Mouse (Mus musculus): ENCODE measurements around the gene Add2. TPM values are rescaled to one million over a fixed set of nuclear protein-coding genes. Genes with fewer than 3 reads are reported as not detected.

Add2 gene
- polyA plus RNA-seq, 1 experiment from 2014 or later, result 2.6 TPM

GRCm38 (mm10) chr6:86069856-86070255 lies 41.4 kb downstream of the Add2 start:
- H3K4me3 ChIP-seq (ENCODE audit: low read length), result no peak overlapping the region
- no peaks in the 10 kb centered on the region for H3K36me3 ChIP-seq (ENCODE audit: control insufficient read depth, insufficient read depth, low read length)
- WGBS, result 79% methylated on average over 3 of the region's 3 CpGs
- no peak overlapping the region for H3K9ac ChIP-seq (ENCODE audit: low read depth, low read length)
- H3K27ac ChIP-seq (ENCODE audit: low read depth, low read length), result no peak overlapping the region
- no peaks in the 10 kb centered on the region for H3K27me3 ChIP-seq (ENCODE audit: control insufficient read depth, insufficient read depth, low read length)
- no peaks in the 10 kb centered on the region for H3K9me3 ChIP-seq (ENCODE audit: control insufficient read depth, low read length)
- no peak overlapping the region for H3K4me2 ChIP-seq (replicated peaks; ENCODE audit: low read depth, low read length)
- no peaks in the 10 kb centered on the region for H3K4me1 ChIP-seq (ENCODE audit: control insufficient read depth, insufficient read depth, low read length)
- no peak for ATAC-seq (ENCODE audit: low FRiP score, low TSS enrichment)

GRCm38 (mm10) chr6:86070277-86070676 lies 41.8 kb downstream of the Add2 start:
- H3K36me3 ChIP-seq (ENCODE audit: control insufficient read depth, insufficient read depth, low read length), result no peaks in the 10 kb centered on the region
- WGBS, result 78% methylated on average over 7 of the region's 7 CpGs
- no peaks in the 10 kb centered on the region for H3K4me1 ChIP-seq (ENCODE audit: control insufficient read depth, insufficient read depth, low read length)
- no peak overlapping the region for H3K4me2 ChIP-seq (replicated peaks; ENCODE audit: low read depth, low read length)
- no peak overlapping the region for H3K27ac ChIP-seq (ENCODE audit: low read depth, low read length)
- no peak overlapping the region for H3K4me3 ChIP-seq (ENCODE audit: low read length)
- H3K9me3 ChIP-seq (ENCODE audit: control insufficient read depth, low read length), result no peaks in the 10 kb centered on the region
- no peak overlapping the region for H3K9ac ChIP-seq (ENCODE audit: low read depth, low read length)
- no peak for ATAC-seq (ENCODE audit: low FRiP score, low TSS enrichment)
- H3K27me3 ChIP-seq (ENCODE audit: control insufficient read depth, insufficient read depth, low read length), result no peaks in the 10 kb centered on the region

GRCm38 (mm10) chr6:86073882-86074281 lies 45.4 kb downstream of the Add2 start:
- Histone ChIP-seq H3K4me2 (replicated peaks; ENCODE audit: low read depth, low read length) (no peak overlapping the region), H3K9me3 (ENCODE audit: control insufficient read depth, low read length) (no peaks in the 10 kb centered on the region), H3K4me3 (ENCODE audit: low read length) (no peak overlapping the region), H3K27me3 (ENCODE audit: control insufficient read depth, insufficient read depth, low read length) (no peaks in the 10 kb centered on the region), H3K36me3 (ENCODE audit: control insufficient read depth, insufficient read depth, low read length) (no peaks in the 10 kb centered on the region), H3K4me1 (ENCODE audit: control insufficient read depth, insufficient read depth, low read length) (no peaks in the 10 kb centered on the region), H3K27ac (ENCODE audit: low read depth, low read length) (no peak overlapping the region), H3K9ac (ENCODE audit: low read depth, low read length) (no peak overlapping the region)
- 84% methylated on average over 3 of the region's 3 CpGs for WGBS
- no peak for ATAC-seq (ENCODE audit: low FRiP score, low TSS enrichment)

- Histone ChIP-seq H3K27ac (ENCODE audit: low read depth, low read length) (no peak overlapping the region), H3K4me2 (replicated peaks; ENCODE audit: low read depth, low read length) (no peak overlapping the region), H3K9ac (ENCODE audit: low read depth, low read length) (no peak overlapping the region), H3K4me1 (ENCODE audit: control insufficient read depth, insufficient read depth, low read length) (no peaks in the 10 kb centered on the region), H3K36me3 (ENCODE audit: control insufficient read depth, insufficient read depth, low read length) (no peaks in the 10 kb centered on the region), H3K27me3 (ENCODE audit: control insufficient read depth, insufficient read depth, low read length) (no peaks in the 10 kb centered on the region), H3K9me3 (ENCODE audit: control insufficient read depth, low read length) (no peaks in the 10 kb centered on the region), H3K4me3 (ENCODE audit: low read length) (no peak overlapping the region)
- 80% methylated on average over 8 of the region's 8 CpGs for WGBS
- ATAC-seq (ENCODE audit: low FRiP score, low TSS enrichment), result no peak
Measured at GRCm38 (mm10) chr6:86074538-86075204, 46.2 kb downstream of the Add2 start.

- Histone ChIP-seq H3K27me3 (ENCODE audit: control insufficient read depth, insufficient read depth, low read length) (no peaks in the 10 kb centered on the region), H3K4me3 (ENCODE audit: low read length) (no peak overlapping the region), H3K36me3 (ENCODE audit: control insufficient read depth, insufficient read depth, low read length) (no peaks in the 10 kb centered on the region), H3K27ac (ENCODE audit: low read depth, low read length) (no peak overlapping the region), H3K4me2 (replicated peaks; ENCODE audit: low read depth, low read length) (no peak overlapping the region), H3K4me1 (ENCODE audit: control insufficient read depth, insufficient read depth, low read length) (no peaks in the 10 kb centered on the region), H3K9me3 (ENCODE audit: control insufficient read depth, low read length) (no peaks in the 10 kb centered on the region), H3K9ac (ENCODE audit: low read depth, low read length) (no peak overlapping the region)
- WGBS, result 90% methylated on average over 2 of the region's 2 CpGs
- ATAC-seq (ENCODE audit: low FRiP score, low TSS enrichment), result no peak
Measured at GRCm38 (mm10) chr6:86076525-86076924, 48.0 kb downstream of the Add2 start.

GRCm38 (mm10) chr6:86077880-86078279 lies 49.4 kb downstream of the Add2 start:
- H3K9me3 ChIP-seq (ENCODE audit: control insufficient read depth, low read length), result no peaks in the 10 kb centered on the region
- ATAC-seq (ENCODE audit: low FRiP score, low TSS enrichment), result no peak
- H3K4me2 ChIP-seq (replicated peaks; ENCODE audit: low read depth, low read length), result no peak overlapping the region
- H3K4me3 ChIP-seq (ENCODE audit: low read length), result no peak overlapping the region
- H3K4me1 ChIP-seq (ENCODE audit: control insufficient read depth, insufficient read depth, low read length), result no peaks in the 10 kb centered on the region
- WGBS, result 71% methylated on average over 5 of the region's 5 CpGs
- H3K36me3 ChIP-seq (ENCODE audit: control insufficient read depth, insufficient read depth, low read length), result no peaks in the 10 kb centered on the region
- H3K27ac ChIP-seq (ENCODE audit: low read depth, low read length), result no peak overlapping the region
- no peak overlapping the region for H3K9ac ChIP-seq (ENCODE audit: low read depth, low read length)
- no peaks in the 10 kb centered on the region for H3K27me3 ChIP-seq (ENCODE audit: control insufficient read depth, insufficient read depth, low read length)

GRCm38 (mm10) chr6:86078361-86079010 lies 50.0 kb downstream of the Add2 start:
- H3K4me1 ChIP-seq (ENCODE audit: control insufficient read depth, insufficient read depth, low read length), result 0 out of 2 replicates have a peak, but pooled peaks cover 3% of the 10 kb centered on the region
- H3K4me3 ChIP-seq (ENCODE audit: low read length), result no peak overlapping the region
- 64% methylated on average over 1 of the region's 1 CpGs for WGBS
- ATAC-seq (ENCODE audit: low FRiP score, low TSS enrichment), result no peak
- no peaks in the 10 kb centered on the region for H3K36me3 ChIP-seq (ENCODE audit: control insufficient read depth, insufficient read depth, low read length)
- H3K27me3 ChIP-seq (ENCODE audit: control insufficient read depth, insufficient read depth, low read length), result no peaks in the 10 kb centered on the region
- no peak overlapping the region for H3K27ac ChIP-seq (ENCODE audit: low read depth, low read length)
- H3K4me2 ChIP-seq (replicated peaks; ENCODE audit: low read depth, low read length), result no peak overlapping the region
- no peak overlapping the region for H3K9ac ChIP-seq (ENCODE audit: low read depth, low read length)
- H3K9me3 ChIP-seq (ENCODE audit: control insufficient read depth, low read length), result no peaks in the 10 kb centered on the region

- no peaks in the 10 kb centered on the region for H3K27me3 ChIP-seq (ENCODE audit: control insufficient read depth, insufficient read depth, low read length)
- H3K27ac ChIP-seq (ENCODE audit: low read depth, low read length), result no peak overlapping the region
- H3K36me3 ChIP-seq (ENCODE audit: control insufficient read depth, insufficient read depth, low read length), result no peaks in the 10 kb centered on the region
- no peak for ATAC-seq (ENCODE audit: low FRiP score, low TSS enrichment)
- H3K9ac ChIP-seq (ENCODE audit: low read depth, low read length), result no peak overlapping the region
- no peak overlapping the region for H3K4me3 ChIP-seq (ENCODE audit: low read length)
- H3K4me1 ChIP-seq (ENCODE audit: control insufficient read depth, insufficient read depth, low read length), result 0 out of 2 replicates have a peak, but pooled peaks cover 3% of the 10 kb centered on the region
- no peaks in the 10 kb centered on the region for H3K9me3 ChIP-seq (ENCODE audit: control insufficient read depth, low read length)
- no peak overlapping the region for H3K4me2 ChIP-seq (replicated peaks; ENCODE audit: low read depth, low read length)
Measured at GRCm38 (mm10) chr6:86079323-86079722, 50.8 kb downstream of the Add2 start.

GRCm38 (mm10) chr6:86085518-86085917 lies 57.0 kb downstream of the Add2 start:
- Histone ChIP-seq H3K27me3 (ENCODE audit: control insufficient read depth, insufficient read depth, low read length) (no peaks in the 10 kb centered on the region), H3K27ac (ENCODE audit: low read depth, low read length) (no peak overlapping the region), H3K36me3 (ENCODE audit: control insufficient read depth, insufficient read depth, low read length) (no peaks in the 10 kb centered on the region), H3K4me2 (replicated peaks; ENCODE audit: low read depth, low read length) (no peak overlapping the region), H3K4me3 (ENCODE audit: low read length) (no peak overlapping the region), H3K9me3 (ENCODE audit: control insufficient read depth, low read length) (no peaks in the 10 kb centered on the region), H3K9ac (ENCODE audit: low read depth, low read length) (no peak overlapping the region), H3K4me1 (ENCODE audit: control insufficient read depth, insufficient read depth, low read length) (0 out of 2 replicates have a peak, but pooled peaks cover 3% of the 10 kb centered on the region)
- no peak for ATAC-seq (ENCODE audit: low FRiP score, low TSS enrichment)
- whole genome bisulfite sequencing, result 62% methylated on average over 6 of the region's 6 CpGs

All from kidney, embryonic 14.5 days (tissue).